Mouse (Mus musculus): Measurements from ENCODE around the gene Zfp622.
A peak's percentile ranks its signal among the peaks of the same experiment; 100 is the strongest.

The Zfp622 gene

DNA sequence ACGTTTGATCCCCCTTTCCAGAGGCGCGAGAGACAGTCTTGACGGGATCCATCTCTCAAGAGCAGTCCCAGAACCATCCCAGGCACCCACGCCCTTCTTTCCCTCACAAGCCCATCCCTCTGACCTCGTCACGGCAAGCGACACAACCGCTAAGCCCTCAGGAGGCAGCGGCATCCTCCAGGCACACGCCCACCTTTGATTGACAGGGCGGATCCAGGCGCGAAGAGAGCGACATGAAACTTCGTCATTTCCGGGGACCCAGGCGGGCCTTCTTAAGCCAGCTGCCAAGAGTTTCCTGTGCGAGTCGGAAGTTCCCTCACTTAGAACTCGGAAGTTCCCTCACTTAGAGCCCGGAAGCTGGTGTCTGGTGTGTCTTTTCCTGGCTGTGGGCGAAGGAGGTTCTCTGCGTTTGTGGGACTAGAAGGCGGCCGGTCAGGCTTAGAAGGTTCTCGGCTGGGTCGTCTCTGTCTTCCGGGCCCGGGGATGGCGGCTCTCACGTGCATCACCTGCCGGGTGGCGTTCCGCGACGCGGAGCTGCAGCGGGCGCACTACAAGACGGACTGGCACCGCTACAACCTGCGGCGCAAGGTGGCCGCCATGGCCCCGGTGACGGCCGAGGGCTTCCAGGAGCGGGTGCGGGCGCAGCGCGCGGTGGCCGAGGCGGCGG lies at the start of gene Zfp622:
Gene Zfp622, plus strand, starts transcription at position 300 of the 667 bp plus-strand sequence.
- peak; percentile 92 for DNase-seq (ENCODE audit: low spot score)

GRCm38 (mm10) chr15:25934411-25934810 lies 49.8 kb upstream of the Zfp622 start:
- no peak for DNase-seq (ENCODE audit: low spot score)

DNA sequence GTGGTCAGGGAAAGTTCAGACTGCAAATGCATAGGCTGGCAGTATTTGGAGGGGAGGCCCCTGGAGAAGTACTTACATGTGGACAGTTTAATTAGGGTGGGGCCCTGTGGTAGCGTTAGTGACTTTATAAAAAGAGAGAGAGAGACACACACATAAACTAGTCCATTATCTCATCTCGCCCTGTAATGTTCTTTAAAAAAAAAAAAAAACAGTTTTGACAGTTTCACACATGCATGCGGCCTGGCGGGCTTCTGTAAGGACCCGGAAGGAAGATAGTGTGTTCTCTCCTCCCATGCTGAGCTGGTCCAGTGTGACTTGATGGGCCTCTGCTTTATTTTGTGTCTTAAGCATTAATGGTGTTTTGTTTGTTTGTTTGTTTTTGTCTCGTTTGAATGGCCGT lies 45.7 kb upstream of the Zfp622 start:
- no peak for DNase-seq (ENCODE audit: low spot score)

- DNase-seq (ENCODE audit: low spot score) = no peak
Observed at GRCm38 (mm10) chr15:25940397-25941377, 43.5 kb upstream of the Zfp622 start.

DNA sequence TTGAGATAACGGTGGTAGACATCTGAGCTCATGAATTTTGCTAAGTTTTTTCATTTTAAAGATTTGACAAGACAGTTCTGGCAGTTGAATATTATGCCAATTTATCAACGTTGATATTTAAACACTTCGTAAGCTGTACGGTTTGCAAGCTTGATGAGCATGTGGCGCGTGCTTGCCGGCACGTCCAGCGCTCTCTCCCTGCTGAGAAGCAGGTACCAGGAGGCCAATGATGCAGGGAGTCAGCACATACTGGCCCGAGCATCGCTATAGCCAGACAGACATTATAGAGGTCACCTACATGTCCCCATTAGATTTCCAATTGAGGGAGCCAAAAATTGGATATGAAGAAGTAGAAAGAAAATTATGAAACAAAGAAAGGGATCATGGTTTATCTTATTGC lies 42.7 kb upstream of the Zfp622 start:
- no peak for DNase-seq (ENCODE audit: low spot score)

- no peak for DNase-seq (ENCODE audit: low spot score)
Observed at GRCm38 (mm10) chr15:25942415-25942814, 41.8 kb upstream of the Zfp622 start.

DNA sequence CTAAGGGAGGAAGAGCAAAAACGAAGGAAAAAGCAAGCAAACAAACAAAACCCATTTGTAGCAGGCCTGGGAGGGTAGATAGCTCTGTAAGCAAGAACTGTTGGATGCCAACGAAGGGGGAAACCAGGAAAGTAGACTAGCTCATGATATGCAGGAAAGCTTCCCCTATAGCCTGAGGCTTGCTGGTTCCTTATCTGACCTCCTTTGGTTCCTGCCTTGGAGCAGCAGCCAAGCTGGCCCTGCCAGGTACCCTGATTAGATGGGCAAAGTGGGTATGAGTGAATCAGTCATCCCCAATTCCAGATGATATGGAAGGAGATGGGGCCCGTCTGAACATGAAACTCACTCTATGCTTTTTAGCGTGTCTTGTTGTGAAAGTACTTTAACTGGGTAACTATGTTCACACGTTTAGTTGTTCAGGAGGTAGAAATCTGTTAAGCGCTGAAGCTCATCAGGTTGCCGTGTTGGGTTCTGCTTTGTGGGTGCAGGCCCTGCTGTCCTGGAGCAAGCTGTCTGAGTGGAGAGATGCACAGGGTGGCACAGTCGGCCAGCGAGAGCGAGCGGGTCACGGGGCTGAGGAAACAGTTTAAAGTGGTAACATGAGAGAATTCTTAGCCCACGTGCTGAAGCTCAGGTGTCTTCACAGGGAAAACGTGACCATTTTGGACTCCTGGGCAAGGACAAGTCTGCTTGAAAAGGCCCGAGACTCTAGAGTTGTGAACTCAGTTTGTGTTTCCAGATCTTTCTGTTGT lies 40.6 kb upstream of the Zfp622 start:
- DNase-seq (ENCODE audit: low spot score) = no peak

- no peak for DNase-seq (ENCODE audit: low spot score)
Observed at GRCm38 (mm10) chr15:25945224-25945623, 38.9 kb upstream of the Zfp622 start.

- DNase-seq (ENCODE audit: low spot score) = no peak
Observed at GRCm38 (mm10) chr15:25946482-25946881, 37.7 kb upstream of the Zfp622 start.

DNA sequence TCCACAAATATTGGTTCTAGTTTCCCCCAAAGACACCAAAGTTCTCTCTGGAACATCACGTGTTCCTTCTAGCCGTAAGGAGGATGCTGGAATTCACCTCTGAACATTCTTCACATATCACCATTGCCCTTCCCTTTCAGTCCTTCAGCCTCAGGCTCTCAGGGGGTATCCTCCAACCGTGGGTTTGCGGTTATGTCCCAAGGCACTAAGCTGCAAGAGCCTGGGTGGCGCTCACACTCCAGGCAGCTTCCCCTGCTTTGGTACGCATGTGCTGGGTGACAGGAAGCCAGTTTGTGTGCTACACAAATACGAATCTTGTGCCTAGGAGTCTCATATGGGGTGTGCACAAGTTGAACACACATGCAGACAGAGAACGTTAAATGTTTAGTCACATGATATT lies 36.8 kb upstream of the Zfp622 start:
- DNase-seq (ENCODE audit: low spot score) = no peak

GRCm38 (mm10) chr15:25948257-25949223 lies 35.6 kb upstream of the Zfp622 start:
- DNase-seq (ENCODE audit: low spot score) = no peak

DNA sequence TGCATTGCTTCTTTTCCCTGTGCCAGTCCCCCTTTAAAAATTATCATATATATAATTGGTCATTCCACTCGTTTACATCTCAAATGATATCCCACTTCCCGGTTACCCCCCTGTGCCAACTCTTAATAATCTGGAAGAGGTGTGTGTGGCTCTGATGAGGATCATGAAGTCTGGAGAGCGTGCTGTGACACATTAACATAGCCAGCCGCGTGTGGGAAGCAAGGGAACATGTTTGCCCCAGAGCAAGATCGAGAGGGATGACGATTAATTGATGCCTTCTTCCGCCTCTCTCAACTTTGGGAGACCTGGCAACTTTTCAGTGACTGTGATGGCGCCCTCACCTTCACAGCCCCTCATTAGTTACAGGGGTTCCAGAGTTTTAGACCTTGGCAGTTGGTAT lies 34.5 kb upstream of the Zfp622 start:
- no peak for DNase-seq (ENCODE audit: low spot score)

DNA sequence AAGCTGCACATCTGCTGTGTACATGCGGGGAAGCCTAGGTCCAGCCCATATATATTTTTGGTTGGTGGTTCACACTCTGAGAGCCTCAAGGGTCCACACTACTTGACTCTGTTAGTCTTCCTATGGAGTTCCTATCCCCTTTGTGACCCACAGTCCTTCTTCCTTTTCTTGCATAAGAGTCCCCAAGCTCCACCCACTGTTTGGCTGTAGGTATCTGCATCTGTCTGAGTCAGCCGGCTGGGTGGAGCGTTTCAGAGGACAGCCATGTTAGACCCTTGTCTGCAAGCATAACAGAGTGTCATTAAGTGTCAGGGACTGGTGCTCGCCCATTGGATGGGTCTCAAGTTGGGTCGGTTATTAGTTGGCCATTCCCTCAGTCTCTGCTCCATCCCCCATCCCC lies 33.6 kb upstream of the Zfp622 start:
- DNase-seq (ENCODE audit: low spot score) = no peak

DNA sequence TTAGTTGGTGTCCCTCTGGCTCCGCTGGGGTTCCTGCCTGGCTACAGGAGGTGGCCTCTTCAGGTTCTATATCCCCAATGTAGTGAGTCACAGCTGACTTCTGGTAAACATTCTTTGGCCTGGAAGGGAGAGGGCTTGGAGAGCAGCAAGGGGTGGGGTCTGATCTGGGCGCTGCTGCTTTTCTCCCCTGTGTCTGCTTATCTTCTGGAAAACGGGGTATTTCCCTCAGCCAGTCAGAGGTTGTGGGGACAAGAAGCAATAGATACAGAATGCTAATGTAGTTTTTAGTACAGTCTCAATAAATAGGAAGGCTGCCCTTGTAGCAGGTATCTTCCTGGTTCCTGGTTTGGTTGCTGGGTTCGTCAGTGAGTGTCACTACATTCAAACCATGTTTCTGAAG lies 33.1 kb upstream of the Zfp622 start:
- no peak for DNase-seq (ENCODE audit: low spot score)

- DNase-seq (ENCODE audit: low spot score) = no peak
Observed at GRCm38 (mm10) chr15:25956001-25956400, 28.2 kb upstream of the Zfp622 start.

DNA sequence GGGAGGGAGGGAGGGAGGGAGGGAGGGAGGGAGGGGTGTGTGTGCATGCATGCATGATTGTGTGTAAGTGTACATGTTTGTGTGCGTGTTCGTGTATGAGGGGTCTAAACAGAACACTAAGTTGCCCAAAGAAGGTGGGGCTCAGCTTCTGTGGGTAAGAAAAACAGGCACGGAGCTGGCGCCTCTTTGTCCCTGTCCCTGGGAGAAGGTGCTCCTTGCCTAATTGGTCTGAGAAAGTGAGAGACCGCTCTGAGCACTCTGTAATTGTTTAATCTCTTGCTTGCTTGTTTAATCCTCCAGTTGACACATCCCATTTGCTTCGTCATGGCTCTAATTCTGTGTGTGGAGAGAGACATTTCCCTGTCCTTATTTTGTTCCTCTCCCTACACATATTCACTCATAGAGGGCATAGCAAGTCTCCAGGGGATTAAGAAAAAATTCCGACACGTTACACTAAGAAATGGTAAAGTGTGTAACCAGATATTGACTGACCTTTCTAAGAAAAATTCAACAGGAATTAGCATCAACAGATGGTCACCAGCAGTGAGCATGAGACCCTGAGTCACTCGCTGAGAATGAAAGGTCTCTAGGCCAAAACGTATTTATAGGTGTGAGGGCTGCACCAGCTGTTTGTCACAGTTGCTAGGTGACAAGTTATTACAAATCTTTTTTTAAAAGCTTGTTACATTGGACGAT lies 27.6 kb upstream of the Zfp622 start:
- no peak for DNase-seq (ENCODE audit: low spot score)

DNA sequence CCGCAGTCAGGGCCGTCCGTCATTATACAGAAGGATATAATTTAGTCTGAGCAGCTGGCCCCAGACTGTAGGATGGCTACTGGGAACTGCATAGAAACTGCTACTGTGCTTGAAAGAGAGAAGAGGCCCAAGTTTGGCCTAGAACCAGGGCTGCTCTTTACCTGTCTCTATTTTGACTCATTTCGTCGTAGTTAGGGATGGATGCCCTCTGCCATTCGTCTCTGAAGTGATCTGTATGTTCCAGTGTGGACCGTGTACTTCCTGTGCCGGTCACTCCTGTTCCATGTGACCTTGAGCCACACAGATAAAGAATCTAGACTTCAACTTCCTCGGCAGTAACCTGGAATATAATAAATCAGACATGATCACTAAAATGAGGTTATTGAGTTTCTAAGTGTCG lies 26.5 kb upstream of the Zfp622 start:
- DNase-seq (ENCODE audit: low spot score) = no peak

DNA sequence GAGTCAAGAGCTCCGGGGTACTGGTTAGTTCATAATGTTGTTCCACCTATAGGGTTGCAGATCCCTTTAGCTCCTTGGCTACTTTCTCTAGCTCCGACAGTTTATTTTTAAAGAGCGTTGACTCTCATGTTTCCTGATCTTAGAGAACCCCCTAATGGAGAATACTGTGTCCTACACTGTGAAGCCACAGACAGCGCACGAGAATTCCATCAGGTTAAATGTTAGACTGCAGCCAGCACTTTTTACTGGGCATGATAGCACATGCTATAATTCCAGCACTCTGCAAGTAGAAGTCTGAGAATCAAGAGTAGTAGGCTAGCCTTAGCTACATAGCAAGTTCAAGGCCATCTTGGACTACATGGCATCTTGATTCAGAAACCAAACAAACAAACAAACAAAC lies 24.8 kb upstream of the Zfp622 start:
- peak; percentile 27 for DNase-seq (ENCODE audit: low spot score)

DNA sequence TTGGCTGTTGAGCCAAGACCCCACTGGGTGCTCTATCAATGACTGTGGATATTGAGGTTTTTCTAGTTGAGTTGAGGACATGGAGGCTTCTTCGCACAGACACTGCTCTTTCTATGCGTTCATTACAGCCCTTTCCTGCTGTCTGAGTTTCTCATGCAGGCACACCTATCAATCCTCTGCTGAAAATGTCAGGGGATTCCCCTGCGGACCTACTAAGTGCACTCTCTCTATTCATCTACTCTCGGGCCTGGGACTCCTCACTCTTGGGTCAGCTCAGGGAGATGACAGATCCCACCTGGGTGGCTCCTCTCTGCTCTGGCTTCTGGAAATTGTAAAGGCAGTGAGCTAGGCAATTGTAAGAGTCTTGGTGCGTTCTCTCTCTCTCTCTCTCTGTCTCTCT lies 23.9 kb upstream of the Zfp622 start:
- DNase-seq (ENCODE audit: low spot score) = no peak

DNA sequence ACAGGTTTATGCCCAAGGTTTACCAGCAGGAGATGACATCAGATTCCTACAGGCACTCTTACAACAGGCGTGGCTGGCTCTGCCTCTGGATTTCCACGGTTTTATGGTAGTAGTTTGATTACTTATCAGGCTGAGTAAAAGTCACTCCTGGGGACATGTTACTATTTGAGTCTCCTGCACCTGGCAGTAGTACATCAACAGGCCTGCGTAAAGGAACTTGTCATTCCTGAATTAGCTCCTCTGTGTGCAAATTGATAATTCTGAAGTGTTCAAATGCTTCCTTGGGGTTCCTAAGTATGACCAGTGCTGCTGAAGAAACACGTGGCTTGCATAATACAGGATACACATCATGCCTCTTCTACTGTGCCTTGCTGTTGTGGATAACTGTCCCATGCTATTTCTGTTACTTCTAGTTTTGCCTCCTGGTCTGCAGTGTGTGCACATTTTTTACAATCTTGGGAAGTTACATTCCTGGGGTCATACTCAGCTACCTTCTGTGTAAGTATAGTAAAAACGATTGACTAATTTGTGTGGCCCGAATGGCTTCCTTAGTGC lies 17.9 kb upstream of the Zfp622 start:
- DNase-seq (ENCODE audit: low spot score) = no peak

Measured in left cerebral cortex, adult 11 months (tissue).